Mouse (Mus musculus) liver, adult 2 months (tissue): Measurements from ENCODE around the gene Klf15. TPM values are rescaled to one million over a fixed set of nuclear protein-coding genes. Genes with fewer than 3 reads are reported as not detected.

Source experiments
- DNase-seq: peaks from one replicate; pipeline ENCODE4 v3.0.0-alpha.2; 2011; ENCODE audit warnings: low read depth, low spot score; ENCODE audit errors: extremely low read depth
- H3K27ac ChIP-seq: fragments of 200-500 bp; replicated peaks from 2 replicates; pipeline ENCODE4 v1.5.1; 2012; ENCODE audit warnings: low read depth, mild to moderate bottlenecking, control low read depth, inconsistent platforms, low read length; ENCODE audit not compliant: insufficient read depth
- H3K27me3 ChIP-seq: fragments of 200-500 bp; 2 replicates; pipeline ENCODE4 v1.6.1; 2012; ENCODE audit warnings: mild to moderate bottlenecking, moderate library complexity, low read length, inconsistent platforms; ENCODE audit not compliant: control insufficient read depth, insufficient read depth
- H3K36me3 ChIP-seq: fragments of 200-500 bp; 2 replicates; pipeline ENCODE4 v1.6.1; 2012; ENCODE audit warnings: low read length, inconsistent platforms; ENCODE audit not compliant: control insufficient read depth, insufficient read depth
- H3K4me1 ChIP-seq: fragments of 200-500 bp; 2 replicates; pipeline ENCODE4 v1.6.1; 2011; ENCODE audit warnings: low read length; ENCODE audit not compliant: control insufficient read depth, insufficient read depth
- H3K4me3 ChIP-seq: fragments of 200-500 bp; 2 replicates; pipeline ENCODE4 v1.5.1; 2011; ENCODE audit warnings: low read depth, mild to moderate bottlenecking, control low read depth, low read length, moderate library complexity; ENCODE audit not compliant: insufficient read depth
- H3K79me2 ChIP-seq: fragments of 200-500 bp; 2 replicates; pipeline ENCODE4 v1.6.1; 2012; ENCODE audit warnings: inconsistent platforms, mild to moderate bottlenecking, low read length, moderate library complexity; ENCODE audit not compliant: control insufficient read depth, insufficient read depth
- H3K9ac ChIP-seq: fragments of 200-500 bp; 2 replicates; pipeline ENCODE4 v1.6.1; 2012; ENCODE audit warnings: low read depth, mild to moderate bottlenecking, control low read depth, inconsistent platforms, low read length
- CTCF ChIP-seq: fragments of 200-500 bp; IDR thresholded peaks from 2 replicates; pipeline ENCODE4 v1.5.1; 2011; ENCODE audit warnings: low read depth, low read length, control low read depth
- POLR2A ChIP-seq: fragments of 200-500 bp; IDR thresholded peaks from 2 replicates; pipeline ENCODE4 v1.6.1; 2011; ENCODE audit warnings: low read length, control low read depth; ENCODE audit not compliant: insufficient read depth; ENCODE audit errors: extremely low read depth
- WGBS: fragments of 180-500 bp; shearing (Covaris S2); methylation state at CpG from one replicate; pipeline ENCODE4 v1.1.7; 2018; 5-methylcytosine and 5-hydroxymethylcytosine counted together
- polyA plus RNA-seq: library from polyadenylated mRNA; depleted of rRNA; stranded (reverse); fragments of >200 nt; gene quantifications from 2 replicates; pipeline ENCODE4 v1.2.3, GENCODE M21; 2012
- total RNA-seq: library from RNA; depleted of rRNA; stranded (reverse); fragments of >200 nt; gene quantifications from 2 replicates; pipeline ENCODE4 v1.2.3, GENCODE M21; 2014

Klf15 gene
- total and polyA plus RNA-seq, 2 experiments, result 147 to 148 TPM

GRCm38 (mm10) chr6:90494566-90494965, 32.2 kb downstream of the Klf15 start:
- no peak overlapping the region for H3K27ac ChIP-seq
- no peaks in the 10 kb centered on the region for H3K79me2 ChIP-seq
- no peaks in the 10 kb centered on the region for H3K36me3 ChIP-seq

GRCm38 (mm10) chr6:90495282-90495912, 33.0 kb downstream of the Klf15 start:
- peaks cover 18% of the 10 kb centered on the region for H3K4me1 ChIP-seq
- 87% methylated on average over 7 of the region's 7 CpGs for WGBS
- no peak overlapping the region for H3K27ac ChIP-seq
- H3K36me3 ChIP-seq, result no peaks in the 10 kb centered on the region
- TF ChIP-seq POLR2A, result no peak
- TF ChIP-seq CTCF, result no peak
- no peak overlapping the region for H3K9ac ChIP-seq
- no peak for DNase-seq
- H3K79me2 ChIP-seq, result no peaks in the 10 kb centered on the region
- no peak overlapping the region for H3K4me3 ChIP-seq
- H3K27me3 ChIP-seq, result no peaks in the 10 kb centered on the region

More at GRCm38 (mm10) chr6:90494566-90494965, 32.2 kb downstream of the Klf15 start:
- Histone ChIP-seq H3K9ac (no peak overlapping the region), H3K4me1 (peaks cover 18% of the 10 kb centered on the region), H3K27me3 (no peaks in the 10 kb centered on the region), H3K4me3 (no peak overlapping the region)
- no peak for DNase-seq
- TF ChIP-seq POLR2A, result no peak
- TF ChIP-seq CTCF, result no peak
- 100% methylated on average over 3 of the region's 3 CpGs for WGBS

- no peak overlapping the region for H3K4me3 ChIP-seq
- TF ChIP-seq POLR2A (no peak), CTCF (no peak)
- 86% methylated on average over 3 of the region's 3 CpGs for WGBS
- no peak overlapping the region for H3K9ac ChIP-seq
- H3K36me3 ChIP-seq, result no peaks in the 10 kb centered on the region
- H3K4me1 ChIP-seq, result peaks cover 13% of the 10 kb centered on the region
- no peak overlapping the region for H3K27ac ChIP-seq
- no peaks in the 10 kb centered on the region for H3K79me2 ChIP-seq
- no peaks in the 10 kb centered on the region for H3K27me3 ChIP-seq
- no peak for DNase-seq
Measured at GRCm38 (mm10) chr6:90496217-90496616, 33.8 kb downstream of the Klf15 start.

- H3K4me1 ChIP-seq, result peaks cover 4% of the 10 kb centered on the region
Measured at GRCm38 (mm10) chr6:90499509-90499908, 37.1 kb downstream of the Klf15 start.

GRCm38 (mm10) chr6:90501222-90501940, 39.0 kb downstream of the Klf15 start:
- Histone ChIP-seq H3K27me3 (no peaks in the 10 kb centered on the region), H3K9ac (no peak overlapping the region), H3K27ac (no peak overlapping the region), H3K4me3 (no peak overlapping the region), H3K79me2 (no peaks in the 10 kb centered on the region), H3K36me3 (no peaks in the 10 kb centered on the region), H3K4me1 (peaks cover 8% of the 10 kb centered on the region)
- DNase-seq, result peak; percentile 64
- 55% methylated on average over 8 of the region's 8 CpGs for WGBS
- TF ChIP-seq POLR2A, result no peak
- no peak for TF ChIP-seq CTCF

More at GRCm38 (mm10) chr6:90499509-90499908, 37.1 kb downstream of the Klf15 start:
- Histone ChIP-seq H3K9ac (no peak overlapping the region), H3K36me3 (no peaks in the 10 kb centered on the region), H3K79me2 (no peaks in the 10 kb centered on the region), H3K27ac (no peak overlapping the region), H3K27me3 (no peaks in the 10 kb centered on the region), H3K4me3 (no peak overlapping the region)
- peak; percentile 57 for DNase-seq
- no peak for TF ChIP-seq CTCF
- TF ChIP-seq POLR2A, result no peak
- WGBS, result 73% methylated on average over 4 of the region's 4 CpGs

- Histone ChIP-seq H3K27me3 (no peaks in the 10 kb centered on the region), H3K9ac (0 out of 2 replicates have a peak overlapping the region, but pooled peaks have one; percentile 21), H3K79me2 (no peaks in the 10 kb centered on the region), H3K36me3 (no peaks in the 10 kb centered on the region), H3K4me3 (no peak overlapping the region), H3K27ac (peak overlapping the region; percentile 82), H3K4me1 (peaks cover 31% of the 10 kb centered on the region)
- DNase-seq, result peak; percentile 73
- 9% methylated on average over 6 of the region's 6 CpGs for WGBS
- TF ChIP-seq CTCF, result no peak
- no peak for TF ChIP-seq POLR2A
Measured at GRCm38 (mm10) chr6:90505906-90506305, 43.5 kb downstream of the Klf15 start.
